Mouse (Mus musculus) megakaryocyte, embryonic 14.5 days (primary cell): ENCODE measurements at regions not wholly inside any gene's neighbourhood (a gene's known extent, or its start where the extent isn't known, plus 50 kb on each side); places are given as distances from the start of the nearest gene placed in this dataset.

ENCODE experiments used
- FLI1 ChIP-seq: IDR thresholded peaks from 2 replicates; pipeline ENCODE4 v1.6.1; 2012; ENCODE audit warnings: low read length, inconsistent platforms, mixed read lengths
- GATA1 ChIP-seq: IDR thresholded peaks from 3 replicates; pipeline ENCODE4 v1.6.1; 2012; ENCODE audit warnings: mixed read lengths, low read length, inconsistent platforms, borderline replicate concordance

DNA sequence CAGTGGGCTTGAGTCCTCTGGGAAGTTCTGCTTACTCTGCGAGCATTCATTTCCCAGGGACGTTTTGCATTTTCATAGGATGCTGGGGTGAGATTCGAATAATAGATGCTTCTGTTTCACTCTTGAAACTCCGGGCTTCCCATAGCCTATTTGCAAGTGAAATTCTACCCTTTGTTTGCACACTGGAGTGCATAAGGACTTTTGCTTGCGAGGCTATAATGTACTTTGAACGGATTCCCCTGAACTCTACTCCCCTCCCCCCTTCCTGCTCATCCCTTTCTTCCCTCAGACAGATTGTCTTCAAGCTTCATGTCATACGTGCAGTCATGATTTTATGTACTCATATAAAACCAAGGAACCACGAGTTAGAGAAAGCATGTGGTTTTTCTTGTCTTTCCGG is 53.4 kb upstream of the Cnksr3 start:
- no peak for TF ChIP-seq GATA1
- no peak for TF ChIP-seq FLI1
